Mouse (Mus musculus) bone marrow macrophage, adult 2 months (primary cell): ENCODE data around the gene Htr2a.

Experiments
- CTCF ChIP-seq: IDR thresholded peaks from 2 replicates; pipeline ENCODE4 v1.5.1; 2012; ENCODE audit warnings: low read depth, mild to moderate bottlenecking, low read length, moderate library complexity
- POLR2A ChIP-seq: IDR thresholded peaks from 2 replicates; pipeline ENCODE4 v1.6.1; 2012; ENCODE audit warnings: mild to moderate bottlenecking, low read depth, low read length, borderline replicate concordance

DNA sequence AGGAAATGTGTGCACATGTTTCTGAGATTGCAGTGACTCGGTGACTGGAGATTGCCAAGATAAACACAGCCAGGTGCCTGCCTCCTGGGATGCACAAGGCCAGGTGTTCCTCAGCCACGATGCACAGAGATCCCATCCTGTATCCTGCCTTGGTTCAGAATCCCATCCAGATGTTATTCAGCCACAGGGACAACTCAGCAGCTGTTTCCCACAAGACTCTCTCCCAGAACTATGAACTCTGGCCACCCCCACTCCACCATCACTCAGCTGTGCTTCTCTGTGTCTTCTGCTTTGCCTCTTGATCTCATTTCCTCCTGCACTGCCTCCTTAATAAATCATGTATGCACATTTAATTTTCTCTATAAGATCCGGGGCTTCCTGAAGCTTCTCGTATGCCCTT is 56.1 kb downstream of the Htr2a start:
- TF ChIP-seq CTCF, result no peak
- no peak for TF ChIP-seq POLR2A
